Mouse (Mus musculus) brain, embryonic 14.5 days (tissue): ENCODE measurements around the gene Prph2.

Source experiments
- CTCF ChIP-seq: fragments of 200-500 bp; IDR thresholded peaks from 2 replicates; pipeline ENCODE4 v1.5.1; 2012; ENCODE audit warnings: inconsistent platforms, mild to moderate bottlenecking, moderate library complexity, borderline replicate concordance; ENCODE audit not compliant: insufficient read depth, insufficient read length; ENCODE audit errors: extremely low read depth
- POLR2A ChIP-seq: fragments of 200-500 bp; IDR thresholded peaks from 2 replicates; pipeline ENCODE4 v1.6.1; 2012; ENCODE audit warnings: mild to moderate bottlenecking, inconsistent platforms, borderline replicate concordance; ENCODE audit not compliant: poor library complexity, insufficient read depth, insufficient read length, severe bottlenecking; ENCODE audit errors: extremely low read depth

- TF ChIP-seq CTCF, result peak; percentile 94
- TF ChIP-seq POLR2A, result no peak
These were observed 6.3 kb upstream of the Prph2 start for GRCm38 (mm10) chr17:46903876-46904490.
